Mouse (Mus musculus): ENCODE measurements around the gene Pkn2.

The Pkn2 gene

GRCm38 (mm10) chr3:142881872-142882623 lies at the start of gene Pkn2:
TSS of gene Pkn2 (minus strand) at chr3:142882004.
- peak; percentile 98 for DNase-seq (ENCODE audit: low spot score)

GRCm38 (mm10) chr3:142929906-142930305 lies 48.1 kb upstream of the Pkn2 start:
- DNase-seq (ENCODE audit: low spot score), result no peak

GRCm38 (mm10) chr3:142927311-142927710 lies 45.5 kb upstream of the Pkn2 start:
- DNase-seq (ENCODE audit: low spot score), result no peak

GRCm38 (mm10) chr3:142924831-142925348 lies 43.1 kb upstream of the Pkn2 start:
- no peak for DNase-seq (ENCODE audit: low spot score)

GRCm38 (mm10) chr3:142919070-142919469 lies 37.3 kb upstream of the Pkn2 start:
- DNase-seq (ENCODE audit: low spot score), result no peak

- DNase-seq (ENCODE audit: low spot score), result no peak
These were observed 36.1 kb upstream of the Pkn2 start for GRCm38 (mm10) chr3:142917760-142918439.

GRCm38 (mm10) chr3:142917171-142917570 lies 35.4 kb upstream of the Pkn2 start:
- DNase-seq (ENCODE audit: low spot score), result no peak

DNA sequence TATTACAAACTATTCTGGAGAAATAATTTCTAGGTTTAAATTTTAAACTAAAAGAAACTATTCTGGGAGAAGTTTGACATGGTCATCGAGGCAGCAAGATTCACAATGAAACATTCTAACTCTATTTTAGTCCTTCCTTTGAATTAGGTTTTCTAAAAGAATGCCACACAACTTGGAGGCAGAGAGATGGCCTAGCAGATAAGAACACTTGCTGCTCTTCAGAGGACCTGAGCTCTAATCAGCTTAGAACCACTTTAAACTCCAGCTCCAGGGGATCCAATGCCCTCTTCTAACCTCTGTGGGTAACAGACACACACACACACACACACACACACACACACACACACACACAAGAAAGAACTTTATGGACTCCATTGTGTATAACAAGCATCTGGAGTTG lies 31.5 kb upstream of the Pkn2 start:
- no peak for DNase-seq (ENCODE audit: low spot score)

DNA sequence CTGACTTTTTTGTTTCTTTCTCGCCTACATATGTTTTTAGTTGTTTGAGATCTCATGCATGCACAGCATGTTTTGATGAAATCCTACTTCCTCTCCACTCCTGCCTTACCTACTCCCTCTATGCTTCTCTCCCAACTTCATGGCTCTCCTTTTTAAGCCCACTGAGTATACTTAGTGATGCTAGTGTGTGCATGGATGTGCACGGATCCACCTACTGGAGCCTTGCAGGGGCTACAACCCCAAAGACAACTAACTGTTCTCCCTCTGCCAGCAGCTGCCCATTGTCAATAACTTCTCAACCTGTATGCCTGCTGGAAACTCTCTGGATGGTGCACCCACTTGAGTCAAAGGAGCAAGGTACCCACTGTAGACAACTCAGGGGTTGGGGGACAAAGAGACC lies 17.9 kb upstream of the Pkn2 start:
- no peak for DNase-seq (ENCODE audit: low spot score)

DNA sequence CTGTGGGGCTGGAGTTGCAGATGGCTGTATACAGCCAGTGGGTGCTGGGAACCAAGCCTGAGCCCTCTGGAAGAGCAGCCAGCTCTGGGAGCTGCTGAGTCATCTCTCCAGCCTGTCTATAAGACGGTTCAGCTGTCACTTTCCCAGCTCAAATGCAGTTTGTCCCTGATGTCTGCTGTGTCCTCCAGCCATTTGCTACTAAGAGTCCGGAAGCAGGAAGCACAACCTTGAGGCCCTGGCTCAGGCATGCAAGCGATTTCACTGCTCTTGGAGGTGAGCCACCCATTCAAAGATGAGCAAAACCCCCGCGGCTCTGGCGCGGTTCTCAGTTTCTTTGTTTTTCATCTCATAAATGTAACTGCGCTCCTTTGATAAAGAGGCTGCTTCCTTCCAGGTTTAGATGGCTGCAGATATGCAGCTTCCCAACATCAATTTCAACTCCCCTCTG lies 17.2 kb upstream of the Pkn2 start:
- DNase-seq (ENCODE audit: low spot score), result no peak

DNA sequence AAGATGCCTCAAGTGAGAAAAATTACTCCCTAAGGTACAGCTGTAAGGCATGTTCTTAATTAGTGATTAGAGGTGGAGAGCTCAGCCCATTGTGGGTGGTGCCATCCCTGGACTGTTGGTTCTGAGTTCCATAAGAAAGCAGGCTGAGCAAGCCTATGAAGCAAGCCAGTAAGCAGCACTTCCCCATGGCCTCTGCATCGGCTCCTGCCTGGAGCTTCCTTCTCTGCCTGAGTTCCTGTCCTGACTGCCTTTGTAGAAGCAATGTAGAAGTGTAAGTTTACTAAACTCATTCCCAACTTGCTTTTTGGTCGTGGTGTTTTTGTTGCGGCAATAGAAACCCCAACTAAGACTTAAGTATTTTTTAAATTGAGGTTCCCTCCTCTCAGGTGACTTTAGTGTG lies 8.6 kb upstream of the Pkn2 start:
- DNase-seq (ENCODE audit: low spot score), result no peak

GRCm38 (mm10) chr3:142886963-142887362 lies 5.2 kb upstream of the Pkn2 start:
- no peak for DNase-seq (ENCODE audit: low spot score)

GRCm38 (mm10) chr3:142884594-142884993 lies 2.8 kb upstream of the Pkn2 start:
- peak; percentile 70 for DNase-seq (ENCODE audit: low spot score)

DNA sequence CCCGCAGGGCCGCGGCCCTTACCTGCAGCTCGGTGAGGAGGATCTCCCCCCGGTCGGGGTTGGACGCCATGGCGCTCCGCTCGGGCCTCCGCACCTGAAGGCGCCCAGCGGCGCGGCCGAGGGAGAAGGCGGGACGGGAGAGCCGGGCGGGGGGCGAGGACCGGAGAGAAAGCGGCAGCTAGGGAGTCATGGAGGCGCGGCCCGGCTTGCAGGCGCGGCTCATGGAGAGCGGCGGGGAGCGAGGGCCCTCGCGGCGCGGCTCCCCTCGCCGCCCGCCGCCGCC lies 274 bp downstream of the Pkn2 start:
- no peak for DNase-seq (ENCODE audit: low spot score)

DNA sequence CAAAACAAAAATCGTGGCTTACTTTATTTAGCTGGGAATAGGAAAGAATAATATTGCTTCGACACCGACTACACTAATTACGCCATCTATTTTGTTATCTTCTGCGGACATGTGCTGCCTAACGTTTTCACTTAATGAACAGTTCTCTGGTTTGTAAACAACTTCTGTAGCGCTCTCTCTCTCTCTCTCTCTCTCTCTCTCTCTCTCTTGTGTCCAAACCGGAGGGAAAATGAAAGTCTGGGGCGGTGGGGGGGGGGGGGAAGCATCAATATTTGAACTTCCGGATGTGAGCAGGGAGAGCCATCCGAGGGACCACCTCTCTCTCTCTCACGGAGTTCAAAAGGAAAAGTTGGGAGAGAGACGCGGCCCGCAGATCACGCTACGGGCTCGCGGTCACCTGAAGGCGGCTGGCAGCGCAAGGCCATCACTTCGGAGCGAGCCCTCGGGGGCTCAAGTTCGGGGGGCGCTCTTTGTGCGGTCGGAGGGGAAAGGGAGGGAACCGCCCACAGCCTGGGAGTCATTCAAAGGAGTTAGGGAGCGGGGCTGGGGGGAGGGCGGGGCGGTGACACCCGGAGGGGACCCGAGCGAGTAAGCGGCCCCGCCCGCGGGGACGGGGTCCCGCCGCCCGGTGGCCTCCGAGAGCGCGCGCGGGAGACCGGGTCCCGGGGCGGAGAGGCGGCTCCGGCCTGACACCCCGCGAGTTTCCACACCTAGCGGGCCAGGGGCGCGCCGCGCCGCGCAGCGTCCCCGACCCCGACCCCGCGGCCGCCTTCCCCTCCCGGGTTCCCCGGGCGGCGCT lies 815 bp downstream of the Pkn2 start:
- peak; percentile 58 for DNase-seq (ENCODE audit: low spot score)

GRCm38 (mm10) chr3:142863236-142863635 lies 18.6 kb downstream of the Pkn2 start:
- no peak for DNase-seq (ENCODE audit: low spot score)

GRCm38 (mm10) chr3:142856832-142857231 lies 25.0 kb downstream of the Pkn2 start:
- DNase-seq (ENCODE audit: low spot score), result no peak

- no peak for DNase-seq (ENCODE audit: low spot score)
These were observed 25.8 kb downstream of the Pkn2 start for GRCm38 (mm10) chr3:142855961-142856472.

GRCm38 (mm10) chr3:142852911-142853310 lies 28.9 kb downstream of the Pkn2 start:
- no peak for DNase-seq (ENCODE audit: low spot score)

- DNase-seq (ENCODE audit: low spot score), result no peak
These were observed 30.2 kb downstream of the Pkn2 start for GRCm38 (mm10) chr3:142851631-142852030.

DNA sequence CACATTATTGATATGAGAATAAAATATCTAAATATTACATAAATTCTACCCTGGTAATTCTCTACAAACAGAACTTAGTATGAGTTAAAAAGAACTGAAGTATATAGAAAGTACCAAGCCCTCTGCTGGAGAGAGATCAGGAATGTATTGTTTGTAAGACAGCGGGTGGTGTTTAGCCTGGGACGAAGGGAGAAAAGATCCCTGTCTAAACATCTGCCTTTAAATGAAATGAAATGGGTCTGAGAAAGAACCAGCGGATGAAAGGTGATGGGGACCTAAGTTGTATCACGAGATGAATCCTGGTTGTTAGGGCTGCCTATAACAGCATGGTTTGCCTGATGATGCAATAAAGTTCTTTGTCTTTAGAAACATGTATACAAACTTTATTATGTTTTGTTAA lies 41.8 kb downstream of the Pkn2 start:
- no peak for DNase-seq (ENCODE audit: low spot score)

GRCm38 (mm10) chr3:142834761-142835160 lies 47.0 kb downstream of the Pkn2 start:
- DNase-seq (ENCODE audit: low spot score), result peak; percentile 31

GRCm38 (mm10) chr3:142834024-142834423 lies 47.8 kb downstream of the Pkn2 start:
- DNase-seq (ENCODE audit: low spot score), result no peak

Measured in c-Kit-positive CD71-positive TER-119-positive erythroid progenitor cells, embryonic 14.5 days (primary cell).